Mouse (Mus musculus): ENCODE data around the gene Prkag1.

DNA sequence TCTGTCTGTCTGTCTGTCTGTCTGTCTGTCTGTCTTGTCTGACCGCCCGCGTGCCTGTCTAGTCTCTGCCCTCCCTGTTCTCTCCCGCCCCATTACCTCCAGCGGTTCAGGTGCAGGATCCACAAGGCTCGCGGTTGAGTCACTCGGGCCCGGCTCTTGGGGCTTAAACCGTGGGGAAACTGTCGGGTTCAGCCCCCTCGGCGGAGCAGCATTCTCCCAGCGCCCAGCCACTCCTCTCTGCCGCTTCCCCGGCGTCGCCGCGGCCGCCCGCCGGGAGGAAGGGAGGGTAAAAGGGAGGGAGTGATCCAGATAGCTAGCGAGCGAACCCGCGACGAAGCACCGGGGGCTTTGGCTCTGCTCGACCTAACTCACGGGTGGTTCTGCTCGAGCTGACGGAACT lies 53.6 kb downstream of the Prkag1 start, which contains the start of gene Wnt10b:
- no peak for TF ChIP-seq EP300 (IDR thresholded peaks at IDR 0.05; ENCODE audit: low read depth)
- TF ChIP-seq CTCF (IDR thresholded peaks at IDR 0.05; ENCODE audit: low read depth) = no peak

Measured in liver, postnatal 0 days (tissue).